Mouse (Mus musculus) liver, postnatal 0 days (tissue): ENCODE measurements at regions not wholly inside any gene's neighbourhood (a gene's known extent, or its start where the extent isn't known, plus 50 kb on each side); places are given as distances from the start of the nearest gene placed in this dataset.

Experiments
- CTCF ChIP-seq: sonication (generic); IDR thresholded peaks from 2 replicates; pipeline ENCODE4 v1.5.1; 2016; ENCODE audit warnings: antibody characterized with exemption, low read depth
- EP300 ChIP-seq: IDR thresholded peaks from 2 replicates; pipeline ENCODE4 v1.6.1; 2016; ENCODE audit warnings: antibody characterized with exemption, low read depth, mild to moderate bottlenecking

DNA sequence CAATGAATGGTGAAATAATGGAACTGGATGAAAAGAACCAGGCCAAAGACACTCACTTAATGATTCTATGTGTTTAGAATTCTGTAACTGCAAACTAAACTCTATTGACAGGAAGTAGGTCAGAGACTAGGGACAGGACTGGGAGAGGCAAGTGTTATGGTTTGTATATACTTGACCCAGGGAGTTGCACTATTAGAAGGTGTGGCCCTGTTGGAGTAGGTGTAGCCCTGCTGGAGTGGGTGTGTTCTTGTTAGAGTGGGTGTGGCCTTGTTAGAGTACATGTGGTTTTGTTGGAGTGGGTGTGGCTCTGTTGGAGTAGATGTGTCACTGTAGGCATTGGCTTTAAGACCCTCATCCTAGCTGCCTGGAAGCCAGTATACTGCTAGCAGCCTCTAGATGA, 93.0 kb upstream of the Npas2 start:
- TF ChIP-seq CTCF (no peak), EP300 (no peak)
